Mouse (Mus musculus): Measurements from ENCODE around the gene Stard10. TPM values are rescaled to one million over a fixed set of nuclear protein-coding genes. Genes with fewer than 3 reads are reported as not detected.

Stard10 gene
- polyA plus RNA-seq, 1 experiment from 2014 or later, result 134 TPM

DNA sequence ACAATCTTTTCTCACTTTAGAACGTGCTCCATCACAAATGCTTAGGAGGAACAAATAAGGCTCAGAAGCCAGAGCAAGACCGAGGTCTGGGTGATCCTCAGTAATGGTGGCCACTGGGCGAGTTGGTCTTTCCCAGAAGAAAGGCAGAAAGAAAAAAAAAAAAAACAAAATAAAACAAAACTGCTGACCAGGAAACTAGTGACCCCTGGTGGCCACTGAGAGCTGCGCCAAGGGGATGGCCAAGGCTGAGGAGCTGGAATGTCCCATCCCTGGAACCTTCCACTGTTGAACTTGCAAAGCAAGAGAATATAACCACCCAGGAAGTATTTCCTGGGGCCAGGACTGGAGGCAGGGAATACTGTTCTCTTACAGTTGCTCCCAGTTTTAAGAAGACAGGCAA lies 28.4 kb upstream of the Stard10 start:
- Histone ChIP-seq H3K4me3 (ENCODE audit: low read depth, low read length) (no peak overlapping the region), H3K27me3 (replicated peaks; ENCODE audit: control insufficient read depth, insufficient read depth, low read length) (no peaks in the 10 kb centered on the region), H3K27ac (ENCODE audit: low read depth) (no peak overlapping the region), H3K36me3 (ENCODE audit: control insufficient read depth, insufficient read depth, low read length) (peaks cover 62% of the 10 kb centered on the region), H3K4me2 (ENCODE audit: low read length) (no peak overlapping the region), H3K4me1 (replicated peaks; ENCODE audit: control insufficient read depth, insufficient read depth, low read length) (no peaks in the 10 kb centered on the region), H3K9ac (ENCODE audit: low read length) (no peak overlapping the region), H3K9me3 (ENCODE audit: control insufficient read depth, low read length) (no peaks in the 10 kb centered on the region)
- peak; percentile 80 for DNase-seq (ENCODE audit: low spot score)
- 34% methylated on average over 4 of the region's 4 CpGs for WGBS
- ATAC-seq (replicated peaks; ENCODE audit: low FRiP score, low TSS enrichment, low read depth), result no peak

GRCm38 (mm10) chr7:101290401-101290800 lies 26.5 kb upstream of the Stard10 start:
- Histone ChIP-seq H3K9me3 (ENCODE audit: control insufficient read depth, low read length) (no peaks in the 10 kb centered on the region), H3K9ac (ENCODE audit: low read length) (no peak overlapping the region), H3K36me3 (ENCODE audit: control insufficient read depth, insufficient read depth, low read length) (peaks cover 44% of the 10 kb centered on the region), H3K27ac (ENCODE audit: low read depth) (no peak overlapping the region), H3K4me2 (ENCODE audit: low read length) (no peak overlapping the region), H3K4me3 (ENCODE audit: low read depth, low read length) (no peak overlapping the region), H3K4me1 (replicated peaks; ENCODE audit: control insufficient read depth, insufficient read depth, low read length) (no peaks in the 10 kb centered on the region), H3K27me3 (replicated peaks; ENCODE audit: control insufficient read depth, insufficient read depth, low read length) (no peaks in the 10 kb centered on the region)
- WGBS, result 88% methylated on average over 10 of the region's 10 CpGs
- ATAC-seq (replicated peaks; ENCODE audit: low FRiP score, low TSS enrichment, low read depth), result no peak
- DNase-seq (ENCODE audit: low spot score), result no peak

DNA sequence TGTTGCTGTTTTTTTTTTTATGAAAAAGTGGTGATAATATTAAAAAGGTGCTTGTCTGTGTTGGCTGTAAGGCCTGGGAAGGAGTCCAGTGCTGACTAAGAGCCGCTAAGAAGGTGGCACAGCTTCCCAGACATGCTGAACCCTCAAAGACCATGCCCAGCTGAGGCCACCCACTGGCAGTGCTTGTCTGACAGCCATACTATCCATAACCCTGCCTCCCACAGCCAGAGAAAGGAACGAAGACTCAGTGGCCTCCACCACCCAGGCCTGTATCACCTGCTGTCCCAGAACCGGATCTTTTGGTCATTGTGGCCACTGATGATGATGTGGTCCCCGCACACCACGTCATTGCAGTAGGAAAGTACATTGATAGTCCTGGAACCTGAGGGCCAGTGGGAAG lies 25.7 kb upstream of the Stard10 start:
- H3K4me2 ChIP-seq (ENCODE audit: low read length), result no peak overlapping the region
- H3K9ac ChIP-seq (ENCODE audit: low read length), result no peak overlapping the region
- no peak overlapping the region for H3K27ac ChIP-seq (ENCODE audit: low read depth)
- no peaks in the 10 kb centered on the region for H3K9me3 ChIP-seq (ENCODE audit: control insufficient read depth, low read length)
- no peak for ATAC-seq (replicated peaks; ENCODE audit: low FRiP score, low TSS enrichment, low read depth)
- DNase-seq (ENCODE audit: low spot score), result no peak
- no peaks in the 10 kb centered on the region for H3K4me1 ChIP-seq (replicated peaks; ENCODE audit: control insufficient read depth, insufficient read depth, low read length)
- WGBS, result 94% methylated on average over 5 of the region's 5 CpGs
- H3K36me3 ChIP-seq (ENCODE audit: control insufficient read depth, insufficient read depth, low read length), result peaks cover 36% of the 10 kb centered on the region
- no peaks in the 10 kb centered on the region for H3K27me3 ChIP-seq (replicated peaks; ENCODE audit: control insufficient read depth, insufficient read depth, low read length)
- H3K4me3 ChIP-seq (ENCODE audit: low read depth, low read length), result no peak overlapping the region

DNA sequence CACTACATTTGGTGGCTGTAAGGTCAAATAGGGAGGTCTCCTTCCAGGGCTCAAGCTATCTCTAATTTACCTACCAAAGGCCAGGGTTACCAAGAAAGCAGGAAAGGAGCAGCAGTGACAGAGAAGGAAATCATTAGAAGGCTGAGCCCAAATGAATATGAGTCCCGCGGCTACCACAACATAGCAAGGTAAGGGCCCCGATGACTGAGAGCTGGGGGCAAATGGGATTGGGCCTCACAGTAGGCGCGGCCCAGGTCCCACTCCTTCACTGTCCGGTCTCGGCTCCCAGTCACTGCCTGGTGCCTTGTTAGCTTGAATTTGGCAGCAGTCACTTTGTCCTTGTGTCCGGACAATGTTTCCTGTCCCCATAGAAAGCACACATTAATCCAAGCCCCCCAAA lies 25.2 kb upstream of the Stard10 start:
- Histone ChIP-seq H3K4me2 (ENCODE audit: low read length) (no peak overlapping the region), H3K4me3 (ENCODE audit: low read depth, low read length) (no peak overlapping the region), H3K4me1 (replicated peaks; ENCODE audit: control insufficient read depth, insufficient read depth, low read length) (peaks cover 4% of the 10 kb centered on the region), H3K27ac (ENCODE audit: low read depth) (no peak overlapping the region), H3K9me3 (ENCODE audit: control insufficient read depth, low read length) (no peaks in the 10 kb centered on the region), H3K27me3 (replicated peaks; ENCODE audit: control insufficient read depth, insufficient read depth, low read length) (no peaks in the 10 kb centered on the region), H3K36me3 (ENCODE audit: control insufficient read depth, insufficient read depth, low read length) (peaks cover 32% of the 10 kb centered on the region), H3K9ac (ENCODE audit: low read length) (no peak overlapping the region)
- no peak for ATAC-seq (replicated peaks; ENCODE audit: low FRiP score, low TSS enrichment, low read depth)
- 88% methylated on average over 8 of the region's 8 CpGs for WGBS
- no peak for DNase-seq (ENCODE audit: low spot score)

DNA sequence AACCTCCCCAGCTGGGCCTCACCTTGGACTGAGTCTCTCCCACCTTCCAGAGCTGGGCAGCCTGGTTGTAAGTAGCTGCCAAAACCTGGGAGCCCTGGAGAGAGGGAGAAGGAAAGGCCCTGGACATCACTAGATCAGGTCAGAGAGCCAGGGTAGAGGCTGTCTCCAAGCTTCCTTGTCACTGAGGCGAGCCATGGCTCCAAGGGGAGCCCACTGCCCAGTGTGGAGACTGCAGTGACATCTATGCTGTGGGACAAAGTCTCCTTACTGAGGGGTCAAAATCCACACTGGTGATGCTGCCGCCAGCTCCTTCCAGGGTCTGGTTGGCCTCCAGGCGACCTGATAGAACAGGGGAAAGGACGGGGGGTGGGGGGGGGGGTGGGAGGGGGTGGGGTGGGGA lies 24.8 kb upstream of the Stard10 start:
- H3K4me2 ChIP-seq (ENCODE audit: low read length), result no peak overlapping the region
- ATAC-seq (replicated peaks; ENCODE audit: low FRiP score, low TSS enrichment, low read depth) (no peak), DNase-seq (ENCODE audit: low spot score) (no peak)
- no peak overlapping the region for H3K27ac ChIP-seq (ENCODE audit: low read depth)
- no peak overlapping the region for H3K9ac ChIP-seq (ENCODE audit: low read length)
- peaks cover 8% of the 10 kb centered on the region for H3K4me1 ChIP-seq (replicated peaks; ENCODE audit: control insufficient read depth, insufficient read depth, low read length)
- WGBS, result 78% methylated on average over 3 of the region's 4 CpGs
- no peak overlapping the region for H3K4me3 ChIP-seq (ENCODE audit: low read depth, low read length)
- no peaks in the 10 kb centered on the region for H3K9me3 ChIP-seq (ENCODE audit: control insufficient read depth, low read length)
- no peaks in the 10 kb centered on the region for H3K27me3 ChIP-seq (replicated peaks; ENCODE audit: control insufficient read depth, insufficient read depth, low read length)
- H3K36me3 ChIP-seq (ENCODE audit: control insufficient read depth, insufficient read depth, low read length), result peaks cover 28% of the 10 kb centered on the region

- Histone ChIP-seq H3K9me3 (ENCODE audit: control insufficient read depth, low read length) (no peaks in the 10 kb centered on the region), H3K4me3 (ENCODE audit: low read depth, low read length) (no peak overlapping the region), H3K4me1 (replicated peaks; ENCODE audit: control insufficient read depth, insufficient read depth, low read length) (peaks cover 10% of the 10 kb centered on the region), H3K27me3 (replicated peaks; ENCODE audit: control insufficient read depth, insufficient read depth, low read length) (no peaks in the 10 kb centered on the region), H3K27ac (ENCODE audit: low read depth) (no peak overlapping the region), H3K4me2 (ENCODE audit: low read length) (no peak overlapping the region), H3K36me3 (ENCODE audit: control insufficient read depth, insufficient read depth, low read length) (peaks cover 28% of the 10 kb centered on the region), H3K9ac (ENCODE audit: low read length) (no peak overlapping the region)
- 84% methylated on average over 1 of the region's 1 CpGs for WGBS
- DNase-seq (ENCODE audit: low spot score), result no peak
- no peak for ATAC-seq (replicated peaks; ENCODE audit: low FRiP score, low TSS enrichment, low read depth)
Observed at GRCm38 (mm10) chr7:101292696-101293095, 24.2 kb upstream of the Stard10 start.

- peaks cover 10% of the 10 kb centered on the region for H3K4me1 ChIP-seq (replicated peaks; ENCODE audit: control insufficient read depth, insufficient read depth, low read length)
- H3K4me3 ChIP-seq (ENCODE audit: low read depth, low read length), result no peak overlapping the region
- H3K9ac ChIP-seq (ENCODE audit: low read length), result no peak overlapping the region
- DNase-seq (ENCODE audit: low spot score) (no peak), ATAC-seq (replicated peaks; ENCODE audit: low FRiP score, low TSS enrichment, low read depth) (no peak)
- 48% methylated on average over 4 of the region's 4 CpGs for WGBS
- no peaks in the 10 kb centered on the region for H3K27me3 ChIP-seq (replicated peaks; ENCODE audit: control insufficient read depth, insufficient read depth, low read length)
- H3K27ac ChIP-seq (ENCODE audit: low read depth), result no peak overlapping the region
- H3K9me3 ChIP-seq (ENCODE audit: control insufficient read depth, low read length), result no peaks in the 10 kb centered on the region
- H3K36me3 ChIP-seq (ENCODE audit: control insufficient read depth, insufficient read depth, low read length), result peaks cover 28% of the 10 kb centered on the region
- H3K4me2 ChIP-seq (ENCODE audit: low read length), result no peak overlapping the region
Observed at GRCm38 (mm10) chr7:101293138-101293537, 23.7 kb upstream of the Stard10 start.

- Histone ChIP-seq H3K27ac (ENCODE audit: low read depth) (no peak overlapping the region), H3K4me3 (ENCODE audit: low read depth, low read length) (no peak overlapping the region), H3K36me3 (ENCODE audit: control insufficient read depth, insufficient read depth, low read length) (peaks cover 28% of the 10 kb centered on the region), H3K4me1 (replicated peaks; ENCODE audit: control insufficient read depth, insufficient read depth, low read length) (peaks cover 10% of the 10 kb centered on the region), H3K9ac (ENCODE audit: low read length) (no peak overlapping the region), H3K4me2 (ENCODE audit: low read length) (no peak overlapping the region), H3K27me3 (replicated peaks; ENCODE audit: control insufficient read depth, insufficient read depth, low read length) (no peaks in the 10 kb centered on the region), H3K9me3 (ENCODE audit: control insufficient read depth, low read length) (no peaks in the 10 kb centered on the region)
- no peak for DNase-seq (ENCODE audit: low spot score)
- 63% methylated on average over 4 of the region's 4 CpGs for WGBS
- ATAC-seq (replicated peaks; ENCODE audit: low FRiP score, low TSS enrichment, low read depth), result no peak
Observed at GRCm38 (mm10) chr7:101293611-101294010, 23.3 kb upstream of the Stard10 start.

DNA sequence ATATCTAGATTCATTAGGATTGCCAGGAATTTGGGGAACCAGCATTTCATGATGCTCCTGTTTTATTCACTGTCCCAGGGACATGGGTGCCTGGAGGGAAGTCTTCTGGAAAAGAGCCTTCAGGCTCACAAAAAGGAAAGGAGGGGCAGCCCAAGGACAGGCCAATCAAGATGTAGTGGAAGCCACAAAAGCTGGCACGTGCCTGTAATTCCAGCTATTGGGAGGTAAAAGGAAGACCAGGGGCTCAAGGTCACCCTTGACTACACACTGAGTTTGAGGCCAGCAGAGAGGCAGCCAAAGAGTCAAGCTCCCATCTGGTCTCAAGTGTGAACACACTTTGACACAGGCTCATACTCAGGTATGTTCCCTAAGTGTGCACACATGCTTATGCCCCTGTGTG lies 21.4 kb upstream of the Stard10 start:
- H3K9me3 ChIP-seq (ENCODE audit: control insufficient read depth, low read length), result no peaks in the 10 kb centered on the region
- peaks cover 10% of the 10 kb centered on the region for H3K4me1 ChIP-seq (replicated peaks; ENCODE audit: control insufficient read depth, insufficient read depth, low read length)
- H3K36me3 ChIP-seq (ENCODE audit: control insufficient read depth, insufficient read depth, low read length), result peaks cover 13% of the 10 kb centered on the region; the same call in 1 of the 2 replicates
- no peak overlapping the region for H3K4me3 ChIP-seq (ENCODE audit: low read depth, low read length)
- no peak for ATAC-seq (replicated peaks; ENCODE audit: low FRiP score, low TSS enrichment, low read depth)
- no peak overlapping the region for H3K9ac ChIP-seq (ENCODE audit: low read length)
- WGBS, result 54% methylated on average over 1 of the region's 1 CpGs
- 0 out of 2 replicates have a peak, but pooled peaks cover 3% of the 10 kb centered on the region for H3K27me3 ChIP-seq (replicated peaks; ENCODE audit: control insufficient read depth, insufficient read depth, low read length)
- DNase-seq (ENCODE audit: low spot score), result no peak
- no peak overlapping the region for H3K27ac ChIP-seq (ENCODE audit: low read depth)
- H3K4me2 ChIP-seq (ENCODE audit: low read length), result no peak overlapping the region
